ENCODE assay signal across 27 mouse cellular contexts in genomic region chr13:84152712-84153111, GRCm38 (mm10).
"Had no signal": no experiment of that assay in that cellular context is flagged by ENCODE, and none has a peak within 500 bp of the region (broad histone marks: within the 10 kb centered on the region; RNA-seq: fewer than 3 reads in every experiment).

No protein-coding gene starts in this region.

- H3K27me3 ChIP-seq: heart, embryonic 13.5 days; heart, embryonic 15.5 days; hindbrain, embryonic 12.5 days; intestine, embryonic 15.5 days; limb, embryonic 13.5 days; limb, embryonic 15.5 days; liver, embryonic 12.5 days had no signal

- H3K4me3 ChIP-seq: gastrocnemius, adult 2 months; heart, adult 2 months; heart, embryonic 13.5 days; heart, embryonic 15.5 days; hindbrain, embryonic 12.5 days; intestine, embryonic 15.5 days; layer of hippocampus, adult 2 months; limb, embryonic 13.5 days; limb, embryonic 15.5 days; liver, embryonic 12.5 days had no signal

- DNase-seq: gastrocnemius, adult 2 months; gastrocnemius, postnatal 10 days; gastrocnemius, postnatal 25 days; heart, adult 11 months; heart, adult 2 months; heart, postnatal 14 days; heart, postnatal 36 days; kidney, adult 18-20 months; kidney, adult 8-10 months; kidney, postnatal 10 days; kidney, postnatal 25 days; kidney, postnatal 4 days; layer of hippocampus, postnatal 36 days; left cerebral cortex, postnatal 4 days had no signal

- H3K9me3 ChIP-seq: heart, embryonic 13.5 days; heart, embryonic 15.5 days; hindbrain, embryonic 12.5 days; intestine, embryonic 15.5 days; limb, embryonic 13.5 days; limb, embryonic 15.5 days; liver, embryonic 12.5 days had no signal

- H3K27ac ChIP-seq: gastrocnemius, adult 2 months; heart, adult 2 months; heart, embryonic 13.5 days; heart, embryonic 15.5 days; hindbrain, embryonic 12.5 days; hindbrain, embryonic 14.5 days; intestine, embryonic 15.5 days; layer of hippocampus, adult 2 months; limb, embryonic 13.5 days; limb, embryonic 15.5 days; liver, embryonic 12.5 days; liver, embryonic 14.5 days had no signal

- H3K9ac ChIP-seq: heart, embryonic 13.5 days; heart, embryonic 15.5 days; hindbrain, embryonic 12.5 days; hindbrain, embryonic 14.5 days; intestine, embryonic 15.5 days; limb, embryonic 13.5 days; limb, embryonic 15.5 days; liver, embryonic 12.5 days; liver, embryonic 14.5 days had no signal

- H3K4me1 ChIP-seq: heart, embryonic 13.5 days; heart, embryonic 15.5 days; hindbrain, embryonic 12.5 days; intestine, embryonic 15.5 days; limb, embryonic 13.5 days; limb, embryonic 15.5 days; liver, embryonic 12.5 days had no signal

- ATAC-seq: hindbrain, embryonic 16.5 days; inflammation-experienced regulatory T-cells, adult 6 months; intestine, embryonic 15.5 days; intestine, postnatal 0 days; liver, embryonic 12.5 days had no signal

- H3K36me3 ChIP-seq: heart, embryonic 13.5 days; heart, embryonic 15.5 days; hindbrain, embryonic 12.5 days; intestine, embryonic 15.5 days; limb, embryonic 13.5 days; limb, embryonic 15.5 days; liver, embryonic 12.5 days had no signal
